Mouse (Mus musculus) ES-E14 (cell line): ENCODE data around the gene Rpn1.

Source experiments
- CHD2 ChIP-seq: IDR thresholded peaks from 2 replicates; pipeline ENCODE4 v1.6.1; 2014; ENCODE audit warnings: mild to moderate bottlenecking, low read depth, low read length, inconsistent platforms
- HCFC1 ChIP-seq: IDR thresholded peaks from 2 replicates; pipeline ENCODE4 v1.6.1; 2012; ENCODE audit warnings: low read length, inconsistent platforms, borderline replicate concordance; ENCODE audit not compliant: insufficient read depth
- MAFK ChIP-seq: IDR thresholded peaks from 2 replicates; pipeline ENCODE4 v1.6.1; 2014; ENCODE audit warnings: mild to moderate bottlenecking, low read depth, low read length, inconsistent platforms; ENCODE audit not compliant: insufficient read depth
- ZC3H11A ChIP-seq: IDR thresholded peaks from 2 replicates; pipeline ENCODE4 v1.6.1; 2012; ENCODE audit warnings: low read depth, mild to moderate bottlenecking, inconsistent platforms, low read length, borderline replicate concordance
- ZNF384 ChIP-seq: IDR thresholded peaks from 2 replicates; pipeline ENCODE4 v1.6.1; 2012; ENCODE audit warnings: low read depth, low read length, inconsistent platforms

- TF ChIP-seq ZC3H11A (no peak), CHD2 (no peak), ZNF384 (no peak), MAFK (no peak), HCFC1 (no peak)
Measured at GRCm38 (mm10) chr6:88121781-88122180, 37.5 kb downstream of the Rpn1 start.
